Mouse (Mus musculus): ENCODE results near the gene Acer2.
"Not testable (repeated sequence)": the region's sequence is repeated elsewhere in the genome, so short reads cannot be mapped to it uniquely, and the experiment has no call there.

The Acer2 gene

DNA sequence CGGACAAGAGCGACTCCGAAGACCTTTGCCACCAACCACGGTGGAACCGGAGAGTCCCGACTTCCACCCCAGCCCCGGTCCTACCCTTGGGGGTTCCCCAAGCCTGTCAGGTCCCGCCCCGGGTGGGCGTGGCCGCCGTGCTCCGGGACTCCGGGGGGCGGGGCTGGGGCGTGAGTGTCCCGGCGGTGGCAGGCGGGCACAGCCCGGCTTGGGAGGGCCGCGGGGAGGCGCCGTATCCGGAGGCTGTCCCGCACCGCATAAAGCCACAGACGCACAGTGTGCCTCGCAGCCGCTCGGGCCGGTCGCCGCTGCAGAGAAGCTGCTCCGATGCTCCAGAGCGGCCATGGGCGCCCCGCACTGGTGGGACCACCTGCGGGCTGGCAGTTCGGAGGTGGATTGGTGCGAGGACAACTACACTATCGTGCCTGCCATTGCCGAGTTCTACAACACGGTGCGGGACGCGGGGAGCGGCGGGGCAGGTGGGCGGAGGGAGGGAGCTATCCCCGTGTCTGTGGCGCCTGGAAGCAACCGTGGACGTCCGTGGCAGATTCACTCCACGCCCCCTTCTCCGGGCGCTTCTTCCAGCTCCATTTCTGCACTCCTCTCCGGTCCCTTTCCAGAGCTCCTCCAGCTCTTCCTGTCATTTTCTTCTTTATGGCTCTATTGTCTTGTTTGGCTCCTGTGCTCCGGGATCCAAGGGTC lies at the start of gene Acer2:
TSS of gene Acer2 (plus strand) at position 251 of the 702 bp plus-strand sequence.
- DNase-seq: peak; percentile 76 to 82

- DNase-seq: no peak
Measured at GRCm38 (mm10) chr4:86825143-86825542, 49.1 kb upstream of the Acer2 start.

DNA sequence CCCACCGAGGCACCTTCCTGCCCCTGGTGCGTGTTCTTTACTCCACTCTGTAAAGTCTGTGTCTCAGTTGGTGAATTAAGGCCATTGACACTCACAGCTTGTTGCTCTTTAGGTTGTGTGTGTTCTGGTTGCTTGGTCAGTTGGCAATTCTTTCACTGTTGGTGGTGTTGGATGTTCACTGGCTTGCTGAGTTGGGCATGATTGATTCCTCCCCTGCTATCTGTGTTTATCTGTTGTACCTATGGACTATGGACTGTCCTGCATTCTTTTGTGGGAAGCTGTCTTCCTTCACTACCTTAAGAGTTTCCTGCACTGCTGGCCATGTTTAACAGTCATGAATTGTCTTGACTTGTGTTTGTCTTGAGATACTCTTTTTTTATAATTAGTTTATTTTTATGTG lies 42.3 kb upstream of the Acer2 start:
- DNase-seq: no peak

- DNase-seq: not testable (repeated sequence)
Measured at GRCm38 (mm10) chr4:86841141-86841540, 33.1 kb upstream of the Acer2 start.

- peak; percentile 37 to 39 for DNase-seq
Measured at GRCm38 (mm10) chr4:86845384-86845783, 28.8 kb upstream of the Acer2 start.

GRCm38 (mm10) chr4:86847246-86847645 lies 26.9 kb upstream of the Acer2 start:
- no peak for DNase-seq

- DNase-seq: no peak
Measured at GRCm38 (mm10) chr4:86851331-86851730, 22.9 kb upstream of the Acer2 start.

DNA sequence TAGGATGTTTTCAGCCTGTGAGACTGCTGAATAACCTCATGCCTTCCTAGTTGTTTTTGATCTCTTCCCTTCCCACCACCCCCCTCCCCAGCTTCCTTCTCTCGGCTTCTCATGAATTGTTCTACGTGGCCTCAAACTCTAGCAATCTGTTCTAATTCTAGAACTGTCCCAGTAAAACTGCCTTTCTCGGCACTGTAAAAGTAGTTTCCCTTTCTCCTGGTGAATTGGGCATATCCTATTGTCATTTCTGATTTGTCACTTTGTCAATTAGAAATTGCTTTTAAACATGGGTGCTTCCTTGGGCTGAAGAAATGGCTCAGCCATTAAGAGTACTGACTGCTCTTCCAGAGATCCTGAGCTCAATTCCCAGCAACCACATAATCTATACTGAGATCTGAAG lies 22.2 kb upstream of the Acer2 start:
- no peak for DNase-seq

DNA sequence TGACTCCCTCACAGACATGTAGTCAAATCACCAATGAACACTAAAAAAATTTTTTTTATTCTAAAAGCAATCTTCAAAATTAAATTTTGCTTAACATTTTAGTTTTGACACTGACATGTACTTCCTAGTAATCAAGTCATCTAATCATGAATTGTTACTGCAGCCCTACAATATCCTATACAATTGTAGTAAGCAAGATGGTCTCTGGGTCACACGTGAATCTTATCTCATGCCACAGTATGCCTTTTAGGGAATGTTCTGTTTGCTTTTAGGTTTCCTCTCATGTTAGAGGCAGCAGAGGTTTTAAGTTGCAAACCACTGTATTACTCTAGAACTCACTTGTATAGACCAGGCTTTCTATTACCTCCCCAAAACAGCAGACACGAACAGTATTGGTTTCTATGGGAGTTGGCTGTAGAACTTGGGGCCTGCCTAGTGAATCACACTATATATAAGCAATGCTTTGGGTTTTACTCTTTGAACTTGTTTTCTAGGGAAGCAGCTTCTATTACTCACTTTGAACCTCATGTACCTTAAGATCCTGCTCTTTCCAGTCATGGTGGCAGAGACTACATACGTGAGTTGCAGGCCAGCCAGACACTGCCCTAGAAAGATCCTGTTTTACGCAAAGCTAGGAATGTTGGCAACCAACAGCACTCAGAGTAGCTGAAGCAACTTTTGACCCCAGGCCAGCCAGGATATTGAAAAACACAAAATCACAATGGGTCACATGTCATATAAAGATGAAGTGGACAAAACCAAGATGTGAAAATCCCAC lies 21.2 kb upstream of the Acer2 start:
- no peak for DNase-seq

GRCm38 (mm10) chr4:86856304-86857112 lies 17.7 kb upstream of the Acer2 start:
- DNase-seq: no peak

- DNase-seq: peak; percentile 95 to 97
Measured at GRCm38 (mm10) chr4:86857113-86858069, 16.8 kb upstream of the Acer2 start, which contains the start of gene Rps6. Gene Rps6, minus strand, starts transcription at chr4:86857412.

- peak in 1 of 2 experiments; percentile 22 for DNase-seq
Measured at GRCm38 (mm10) chr4:86858070-86858440, 16.1 kb upstream of the Acer2 start.

- no peak for DNase-seq
Measured at GRCm38 (mm10) chr4:86864087-86864486, 10.1 kb upstream of the Acer2 start.

- no peak for DNase-seq
Measured at GRCm38 (mm10) chr4:86871988-86872387, 2.2 kb upstream of the Acer2 start.

DNA sequence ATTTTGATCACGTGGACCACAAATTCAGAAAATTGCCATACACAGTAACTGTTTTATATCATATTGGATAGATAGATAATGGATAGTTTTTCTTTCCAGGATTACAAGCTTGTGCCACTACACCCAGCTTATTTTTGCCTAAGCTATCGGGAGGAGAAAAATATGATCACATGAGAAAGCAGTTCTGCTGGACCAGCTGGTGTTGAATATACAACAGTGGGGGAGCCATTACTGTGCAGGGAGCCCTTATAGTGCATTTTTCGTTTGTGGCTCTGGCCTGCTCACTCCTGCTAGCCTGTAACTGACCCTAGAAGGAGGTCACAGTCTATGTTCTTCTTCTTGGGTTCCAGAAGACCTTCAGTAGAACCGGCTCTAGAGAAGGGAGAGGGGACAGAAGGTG lies 1.1 kb upstream of the Acer2 start:
- DNase-seq: no peak

- no peak for DNase-seq
Measured at GRCm38 (mm10) chr4:86879477-86879876, 5.3 kb downstream of the Acer2 start.

GRCm38 (mm10) chr4:86881178-86881577 lies 7.0 kb downstream of the Acer2 start:
- DNase-seq: no peak

- DNase-seq: no peak
Measured at GRCm38 (mm10) chr4:86882413-86882812, 8.2 kb downstream of the Acer2 start.

GRCm38 (mm10) chr4:86884945-86885344 lies 10.7 kb downstream of the Acer2 start:
- DNase-seq: peak in 1 of 2 experiments; percentile 15

DNA sequence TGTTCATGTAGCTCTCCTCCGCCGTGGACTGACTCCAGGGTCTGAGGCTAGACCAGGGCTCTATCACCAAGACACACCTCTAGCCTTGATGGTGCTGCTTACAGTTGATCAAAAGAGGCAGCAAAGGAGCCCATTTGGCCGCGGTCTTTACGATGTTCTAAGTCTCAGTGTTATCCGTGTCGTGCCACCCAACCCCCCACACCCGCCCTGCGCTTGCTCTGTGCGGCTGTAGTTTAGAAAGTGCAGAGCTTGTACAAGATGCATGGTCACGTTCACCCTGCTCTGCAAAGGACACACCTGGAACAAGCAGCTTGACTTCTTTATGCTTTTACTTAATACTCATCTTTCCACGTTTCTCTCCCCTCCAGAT lies 11.6 kb downstream of the Acer2 start:
- DNase-seq: no peak

- DNase-seq: no peak
Measured at GRCm38 (mm10) chr4:86886160-86886878, 12.1 kb downstream of the Acer2 start.

DNA sequence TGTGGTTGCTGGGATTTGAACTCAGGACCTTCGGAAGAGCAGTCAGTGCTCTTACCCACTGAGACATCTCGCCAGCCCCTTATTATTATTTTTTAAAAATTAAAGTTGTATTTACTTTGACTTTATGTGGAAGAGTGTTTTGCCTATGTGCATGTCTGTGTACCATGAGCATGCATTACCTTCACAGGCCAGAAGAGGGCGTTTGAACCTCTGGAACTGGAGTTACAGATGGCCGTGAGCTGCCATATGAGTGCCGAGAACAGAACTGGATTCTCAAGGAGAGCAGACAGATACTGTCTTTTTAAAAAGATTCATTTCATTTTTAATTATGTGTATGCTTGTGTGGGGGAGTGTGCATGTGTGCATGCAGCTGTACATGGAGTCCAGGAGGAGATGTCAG lies 13.7 kb downstream of the Acer2 start:
- DNase-seq: no peak

Measured in cerebellum, adult 18-20 months (tissue).